ENCODE assay signal across 15 mouse cellular contexts in the genomic region with DNA sequence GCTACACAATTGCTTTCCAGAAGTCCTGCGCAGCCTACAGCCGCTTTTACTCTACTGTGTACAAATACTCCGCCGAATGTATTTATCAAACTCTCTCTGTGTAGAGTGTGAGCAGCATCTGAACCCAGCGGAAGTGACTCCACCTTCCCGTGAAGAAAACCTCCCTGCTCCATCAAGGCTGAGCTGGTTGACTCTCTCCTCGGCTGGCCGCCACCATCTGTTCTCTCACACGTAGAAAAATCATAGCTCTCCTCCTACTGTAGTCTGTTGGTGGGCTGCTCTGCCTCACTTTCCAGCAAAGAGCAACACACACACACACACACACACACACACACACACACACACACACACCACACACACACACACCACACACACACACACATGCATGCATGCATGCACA.
DNase-seq lines count a peak whose midpoint lies in the region; ATAC-seq and TF ChIP-seq lines count a peak whose summit lies in the region.
"Had no signal": no experiment of that assay in that cellular context is flagged by ENCODE, and none has a peak within 500 bp of the region (broad histone marks: within the 10 kb centered on the region; RNA-seq: fewer than 3 reads in every experiment).

No protein-coding gene starts in this region.

- 0 out of 2 replicates have a peak, but pooled peaks have one; percentile 25 for ATAC-seq in forebrain, embryonic 14.5 days
- ATAC-seq in forebrain, embryonic 12.5 days (ENCODE audit: low FRiP score), result no peak
- no peak for ATAC-seq in stomach, postnatal 0 days (ENCODE audit: low FRiP score, low TSS enrichment)

- H3K9me3 ChIP-seq in forebrain, embryonic 14.5 days (replicated peaks; ENCODE audit: control insufficient read depth, low read length), result no peaks in the 10 kb centered on the region
- no peaks in the 10 kb centered on the region for H3K9me3 ChIP-seq in forebrain, embryonic 12.5 days
- H3K9me3 ChIP-seq in stomach, postnatal 0 days (ENCODE audit: control insufficient read depth, low read length), result no peaks in the 10 kb centered on the region
- H3K9me3 ChIP-seq: embryonic facial prominence, embryonic 13.5 days; heart, embryonic 12.5 days had no signal

- TF ChIP-seq EP300 in stomach, postnatal 0 days (optimal IDR thresholded peaks at IDR 0.05), result no peak

- H3K36me3 ChIP-seq in forebrain, embryonic 14.5 days (ENCODE audit: control insufficient read depth, insufficient read depth, low read length), result peaks cover 31% of the 10 kb centered on the region
- H3K36me3 ChIP-seq in forebrain, embryonic 12.5 days (replicated peaks), result peaks cover 24% of the 10 kb centered on the region
- no peaks in the 10 kb centered on the region for H3K36me3 ChIP-seq in stomach, postnatal 0 days (ENCODE audit: control insufficient read depth, insufficient read depth, low read length)

- no peak overlapping the region for H3K27ac ChIP-seq in forebrain, embryonic 14.5 days (ENCODE audit: low read depth, low read length)
- no peak overlapping the region for H3K27ac ChIP-seq in forebrain, embryonic 12.5 days
- H3K27ac ChIP-seq in stomach, postnatal 0 days (replicated peaks), result peak overlapping the region; percentile 75; the same call in 1 of the 2 replicates

- H3K4me2 ChIP-seq in forebrain, embryonic 14.5 days (ENCODE audit: low read length), result no peak overlapping the region
- H3K4me2 ChIP-seq in forebrain, embryonic 12.5 days, result no peak overlapping the region
- no peak overlapping the region for H3K4me2 ChIP-seq in stomach, postnatal 0 days (replicated peaks; ENCODE audit: low read depth)
- H3K4me2 ChIP-seq: embryonic facial prominence, embryonic 13.5 days; heart, embryonic 12.5 days had no signal

- H3K4me1 ChIP-seq in forebrain, embryonic 14.5 days (ENCODE audit: control insufficient read depth, insufficient read depth, low read length), result no peaks in the 10 kb centered on the region
- H3K4me1 ChIP-seq in forebrain, embryonic 12.5 days, result no peaks in the 10 kb centered on the region; the same call in 1 of the 2 replicates
- H3K4me1 ChIP-seq in stomach, postnatal 0 days (replicated peaks; ENCODE audit: control insufficient read depth, insufficient read depth), result no peaks in the 10 kb centered on the region

- H3K9ac ChIP-seq in forebrain, embryonic 14.5 days (ENCODE audit: low read length), result no peak overlapping the region
- H3K9ac ChIP-seq in forebrain, embryonic 12.5 days, result no peak overlapping the region
- H3K9ac ChIP-seq in stomach, postnatal 0 days (ENCODE audit: low read length), result no peak overlapping the region
- H3K9ac ChIP-seq: embryonic facial prominence, embryonic 13.5 days; heart, embryonic 12.5 days had no signal

- H3K4me3 ChIP-seq in forebrain, embryonic 14.5 days (ENCODE audit: low read depth, low read length), result no peak overlapping the region
- H3K4me3 ChIP-seq in forebrain, embryonic 12.5 days (replicated peaks), result no peak overlapping the region
- H3K4me3 ChIP-seq in stomach, postnatal 0 days (ENCODE audit: low read depth, low read length), result no peak overlapping the region
- H3K4me3 ChIP-seq: embryonic facial prominence, embryonic 13.5 days; heart, embryonic 12.5 days had no signal

- no peak for TF ChIP-seq CTCF in stomach, postnatal 0 days (IDR thresholded peaks at IDR 0.05; ENCODE audit: low read depth)

- peak; percentile 30 for DNase-seq in forebrain, embryonic 14.5 days (ENCODE audit: low spot score)
- peak; percentile 48 to 59 for DNase-seq in left cerebral cortex, adult 18-20 months (ENCODE audit: low spot score in 2 of 2)
- DNase-seq in left cerebral cortex, adult 8-10 months (ENCODE audit: low spot score in 2 of 2), result no peak
- peak; percentile 61 to 64 for DNase-seq in right cerebral cortex, postnatal 10 days (ENCODE audit: low spot score in 2 of 2)
- no peak for DNase-seq in right cerebral cortex, postnatal 14 days
- no peak for DNase-seq in stomach, postnatal 0 days (ENCODE audit: low spot score)
- DNase-seq in adrenal gland, postnatal 14 days, result no peak
- DNase-seq: cerebellum, adult 9-10 months; gastrocnemius, postnatal 36 days; layer of hippocampus, adult 9-11 months; lung, adult 2 months; spleen, adult 18-20 months had no signal

- H3K27me3 ChIP-seq in forebrain, embryonic 14.5 days (replicated peaks; ENCODE audit: control insufficient read depth, insufficient read depth, low read length), result no peaks in the 10 kb centered on the region
- H3K27me3 ChIP-seq in forebrain, embryonic 12.5 days, result no peaks in the 10 kb centered on the region
- no peaks in the 10 kb centered on the region for H3K27me3 ChIP-seq in stomach, postnatal 0 days (ENCODE audit: control insufficient read depth, insufficient read depth, low read length)
- H3K27me3 ChIP-seq: embryonic facial prominence, embryonic 13.5 days; heart, embryonic 12.5 days had no signal

- WGBS in forebrain, embryonic 14.5 days, result 82% methylated on average over 9 of the region's 9 CpGs
- 84% methylated on average over 9 of the region's 9 CpGs for WGBS in forebrain, embryonic 12.5 days
- 50% methylated on average over 9 of the region's 9 CpGs for WGBS in stomach, postnatal 0 days

Comparison
In these comparisons a context has a peak if more than half of its experiments do, and no peak if none do; other contexts are left out.
1. DNase-seq: peak in forebrain, embryonic 14.5 days (single experiment), left cerebral cortex, adult 18-20 months (2 of 2) and right cerebral cortex, postnatal 10 days (2 of 2); none in left cerebral cortex, adult 8-10 months (0 of 2), right cerebral cortex, postnatal 14 days (single experiment), stomach, postnatal 0 days (single experiment) and adrenal gland, postnatal 14 days (single experiment).